Mouse (Mus musculus) urinary bladder, postnatal 25 days (tissue): ENCODE measurements around the gene Dennd1b.

ENCODE experiments used
- DNase-seq: peaks from one replicate; pipeline ENCODE4 v3.0.0; 2022; ENCODE audit warnings: low spot score

Gene Dennd1b

GRCm38 (mm10) chr1:138962266-138963101 is 751 bp upstream of the Dennd1b start:
- no peak for DNase-seq

GRCm38 (mm10) chr1:138963868-138964458 is 728 bp downstream of the Dennd1b start:
- DNase-seq = peak; percentile 40

GRCm38 (mm10) chr1:138965069-138965468 is 1.8 kb downstream of the Dennd1b start:
- DNase-seq = no peak

- DNase-seq = no peak
Measured at GRCm38 (mm10) chr1:138965511-138965910, 2.3 kb downstream of the Dennd1b start.

GRCm38 (mm10) chr1:138967450-138967849 is 4.2 kb downstream of the Dennd1b start:
- DNase-seq = no peak

GRCm38 (mm10) chr1:138970053-138970452 is 6.8 kb downstream of the Dennd1b start:
- no peak for DNase-seq

- no peak for DNase-seq
Measured at GRCm38 (mm10) chr1:138973541-138974224, 10.4 kb downstream of the Dennd1b start.

- no peak for DNase-seq
Measured at GRCm38 (mm10) chr1:138974836-138975235, 11.6 kb downstream of the Dennd1b start.

- DNase-seq = no peak
Measured at GRCm38 (mm10) chr1:138975945-138976344, 12.7 kb downstream of the Dennd1b start.

- DNase-seq = no peak
Measured at GRCm38 (mm10) chr1:138982203-138982602, 19.0 kb downstream of the Dennd1b start.

GRCm38 (mm10) chr1:138982611-138983010 is 19.4 kb downstream of the Dennd1b start:
- no peak for DNase-seq

- no peak for DNase-seq
Measured at GRCm38 (mm10) chr1:138983064-138983463, 19.8 kb downstream of the Dennd1b start.

GRCm38 (mm10) chr1:138983465-138983864 is 20.2 kb downstream of the Dennd1b start:
- no peak for DNase-seq

- DNase-seq = no peak
Measured at GRCm38 (mm10) chr1:138984161-138984560, 20.9 kb downstream of the Dennd1b start.

GRCm38 (mm10) chr1:138992384-138993138 is 29.3 kb downstream of the Dennd1b start:
- no peak for DNase-seq

- DNase-seq = no peak
Measured at GRCm38 (mm10) chr1:138995621-138996380, 32.6 kb downstream of the Dennd1b start.

GRCm38 (mm10) chr1:138996663-138997062 is 33.4 kb downstream of the Dennd1b start:
- no peak for DNase-seq

GRCm38 (mm10) chr1:139000675-139001379 is 37.6 kb downstream of the Dennd1b start:
- no peak for DNase-seq

- no peak for DNase-seq
Measured at GRCm38 (mm10) chr1:139003503-139003902, 40.3 kb downstream of the Dennd1b start.

GRCm38 (mm10) chr1:139006000-139006399 is 42.8 kb downstream of the Dennd1b start:
- DNase-seq = no peak

GRCm38 (mm10) chr1:139007475-139007874 is 44.2 kb downstream of the Dennd1b start:
- DNase-seq = no peak
